Mouse (Mus musculus) heart, embryonic 16.5 days (tissue): Measurements from ENCODE around the gene Tmem39a. TPM values are rescaled to one million over a fixed set of nuclear protein-coding genes. Genes with fewer than 3 reads are reported as not detected.

ENCODE experiments used
- ATAC-seq: fragments of 200-750 bp; cut with Nextera tagmentation; replicated peaks from 2 replicates; pipeline ENCODE4 v1.8.0; 2017; ENCODE audit warnings: moderate number of reproducible peaks; ENCODE audit not compliant: insufficient read depth, low FRiP score; ENCODE audit errors: extremely low read depth
- H3K27ac ChIP-seq: fragments of 300-500 bp; sonication (generic); 2 replicates; pipeline ENCODE4 v1.5.1; 2014; ENCODE audit warnings: mild to moderate bottlenecking, low read length, control low read depth, moderate library complexity
- H3K27me3 ChIP-seq: fragments of 300-500 bp; sonication (generic); 2 replicates; pipeline ENCODE4 v1.6.1; 2014; ENCODE audit warnings: low read length, mixed read lengths; ENCODE audit not compliant: control insufficient read depth, insufficient read depth
- H3K36me3 ChIP-seq: fragments of 300-500 bp; sonication (generic); 2 replicates; pipeline ENCODE4 v1.6.1; 2014; ENCODE audit not compliant: control insufficient read depth, insufficient read depth
- H3K4me1 ChIP-seq: fragments of 300-500 bp; sonication (generic); 2 replicates; pipeline ENCODE4 v1.6.1; 2014; ENCODE audit warnings: low read length, mixed read lengths; ENCODE audit not compliant: control insufficient read depth, insufficient read depth
- H3K4me2 ChIP-seq: fragments of 300-500 bp; sonication (generic); 2 replicates; pipeline ENCODE4 v1.6.1; 2014; ENCODE audit warnings: low read depth, mild to moderate bottlenecking, control low read depth, low read length
- H3K4me3 ChIP-seq: fragments of 300-500 bp; sonication (generic); 2 replicates; pipeline ENCODE4 v1.5.1; 2014; ENCODE audit warnings: mild to moderate bottlenecking, control low read depth, low read length
- H3K9ac ChIP-seq: fragments of 300-500 bp; sonication (generic); 2 replicates; pipeline ENCODE4 v1.6.1; 2014; ENCODE audit warnings: low read length, control low read depth
- H3K9me3 ChIP-seq: fragments of 300-500 bp; sonication (generic); replicated peaks from 2 replicates; pipeline ENCODE4 v1.6.1; 2016; ENCODE audit warnings: low read length; ENCODE audit not compliant: control insufficient read depth
- WGBS: fragments of 180-500 bp; shearing (Covaris S2); extraction: QIAGEN DNeasy Blood & Tissue Kit; methylation state at CpG from one replicate; pipeline ENCODE4 v1.1.7; 2014; 5-methylcytosine and 5-hydroxymethylcytosine counted together
- polyA plus RNA-seq: library from polyadenylated mRNA; unstranded; fragments of >200 nt; fragmentation: Nextera tagmentation; extraction: Ambion mirVana; gene quantifications from 2 replicates; pipeline ENCODE4 v1.2.1, GENCODE M21; 2015

Gene Tmem39a
- polyA plus RNA-seq: 62.0 and 64.4 TPM in 2 replicates

DNA sequence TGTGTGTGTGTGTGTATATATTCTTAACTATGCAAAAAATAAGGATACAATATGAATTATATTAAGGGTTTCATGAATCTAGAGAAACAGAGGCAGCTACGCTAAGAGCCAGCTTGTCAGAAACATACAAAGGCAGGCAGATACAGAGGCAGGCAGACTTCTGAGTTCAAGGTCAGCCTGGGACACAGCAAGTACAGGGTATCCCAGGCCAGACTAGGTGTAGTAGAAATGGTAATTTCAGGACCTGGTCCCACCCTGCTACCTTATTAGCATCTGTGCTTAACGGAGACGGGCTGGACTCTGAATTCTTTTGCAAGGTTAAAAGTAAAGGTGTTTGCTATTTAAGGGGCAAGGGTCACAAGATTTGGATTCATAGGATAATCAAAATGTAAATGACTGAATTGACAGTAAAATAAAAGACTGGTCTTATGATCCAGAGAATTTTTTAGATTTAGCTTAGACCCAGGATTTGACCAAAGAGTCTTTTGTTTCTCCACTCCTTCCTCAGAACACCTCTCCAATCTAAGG is at the start of gene Tmem39a:
Gene Tmem39a (plus strand): TSS at position 478 of the 528 bp plus-strand sequence.
- ATAC-seq: no peak
- H3K4me3 ChIP-seq: no peak within 1 kb of the TSS
- H3K36me3 ChIP-seq: no peaks in the 10 kb centered on the region
- H3K4me2 ChIP-seq: no peak within 1 kb of the TSS
- H3K4me1 ChIP-seq: peaks cover 4% of the 10 kb centered on the region; the same call in 1 of the 2 replicates
- 71% methylated on average over 3 of the region's 3 CpGs for WGBS
- no peaks in the 10 kb centered on the region for H3K9me3 ChIP-seq
- H3K27me3 ChIP-seq: peaks cover 2% of the 10 kb centered on the region; the same call in 1 of the 2 replicates
- H3K27ac ChIP-seq: no peak within 1 kb of the TSS
- no peak within 1 kb of the TSS for H3K9ac ChIP-seq

DNA sequence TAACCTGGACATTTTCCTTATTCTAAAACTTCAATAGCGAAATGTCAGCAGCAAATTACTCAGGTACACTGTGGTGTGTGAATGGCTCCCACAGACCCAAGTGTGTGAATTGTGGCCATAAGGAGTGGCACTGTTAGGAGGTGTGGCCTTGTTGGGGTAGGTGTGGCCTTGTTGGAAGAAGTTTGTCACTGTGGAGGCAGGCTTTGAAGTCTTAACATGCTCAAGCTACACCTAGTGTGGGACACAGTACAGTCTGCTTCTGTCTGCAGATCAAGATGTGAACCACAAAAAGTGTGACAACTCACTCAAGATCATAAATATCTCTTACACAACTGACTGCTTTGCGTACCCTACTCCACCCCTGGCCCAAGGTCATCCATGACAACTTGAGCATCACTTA is 47.7 kb upstream of the Tmem39a start:
- 89% methylated on average over 2 of the region's 2 CpGs for WGBS
- no peak overlapping the region for H3K4me2 ChIP-seq
- no peak overlapping the region for H3K4me3 ChIP-seq
- no peak overlapping the region for H3K9ac ChIP-seq
- no peak for ATAC-seq
- H3K27ac ChIP-seq: no peak overlapping the region
- H3K9me3 ChIP-seq: no peaks in the 10 kb centered on the region
- no peaks in the 10 kb centered on the region for H3K27me3 ChIP-seq
- peaks cover 22% of the 10 kb centered on the region for H3K36me3 ChIP-seq
- H3K4me1 ChIP-seq: no peaks in the 10 kb centered on the region

DNA sequence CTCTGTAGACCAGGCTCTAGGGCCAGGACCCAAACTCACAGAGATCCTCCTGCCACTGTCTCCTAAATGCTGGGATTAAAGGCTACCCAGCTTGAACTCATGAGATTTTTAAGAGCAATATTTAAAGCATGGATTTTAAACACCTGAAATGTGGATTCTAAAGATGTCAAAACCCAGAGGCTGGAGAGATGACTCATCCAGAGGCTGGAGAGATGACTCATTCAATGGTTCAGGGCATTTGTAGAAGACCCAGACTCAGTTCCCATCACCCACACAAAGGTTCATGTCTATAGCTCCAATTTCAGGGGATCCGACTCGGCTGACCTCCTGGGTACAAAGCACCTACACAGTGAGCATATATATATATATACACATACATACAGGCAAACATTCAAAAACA is 39.4 kb upstream of the Tmem39a start:
- no peaks in the 10 kb centered on the region for H3K9me3 ChIP-seq
- H3K9ac ChIP-seq: no peak overlapping the region
- H3K27me3 ChIP-seq: no peaks in the 10 kb centered on the region
- H3K36me3 ChIP-seq: peaks cover 16% of the 10 kb centered on the region; the same call in 1 of the 2 replicates
- 97% methylated on average over 2 of the region's 2 CpGs for WGBS
- no peak overlapping the region for H3K4me2 ChIP-seq
- H3K27ac ChIP-seq: no peak overlapping the region
- ATAC-seq: no peak
- H3K4me1 ChIP-seq: peaks cover 10% of the 10 kb centered on the region
- no peak overlapping the region for H3K4me3 ChIP-seq

DNA sequence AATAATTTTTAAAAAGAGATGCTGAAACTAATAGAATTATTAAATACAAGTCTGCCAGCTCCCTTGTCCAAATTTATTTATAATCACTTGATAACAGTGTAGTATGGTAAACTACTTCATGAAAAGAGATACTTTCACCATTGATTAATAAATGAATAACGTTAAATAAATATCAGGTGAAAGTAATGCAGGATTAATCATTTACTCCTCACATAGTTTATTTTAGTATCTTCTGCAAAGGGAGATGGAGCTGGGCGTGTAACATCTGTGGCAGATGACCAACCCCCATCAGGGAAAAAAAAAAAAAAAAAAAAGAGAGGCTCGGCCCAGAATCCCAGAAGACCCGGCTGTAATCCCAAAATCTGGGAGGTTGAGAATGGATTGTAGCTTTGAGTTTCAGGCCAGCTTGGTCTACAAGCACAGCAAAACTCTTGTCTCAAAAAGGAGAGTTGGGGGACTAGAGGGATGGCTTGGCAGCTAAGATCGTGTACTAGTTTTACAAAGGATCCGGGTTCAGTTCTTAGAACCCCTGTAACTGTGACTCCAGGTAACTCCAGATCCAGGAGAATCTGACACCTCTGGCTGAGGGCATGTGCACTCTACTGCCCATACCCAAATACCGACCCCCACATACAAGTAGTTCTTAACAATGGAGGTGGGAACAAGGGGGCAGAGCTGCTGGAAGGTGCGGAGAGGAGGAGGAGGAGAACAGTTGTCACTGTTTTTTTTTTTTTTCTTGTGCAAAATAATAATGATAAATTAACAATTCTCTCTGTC is 37.1 kb upstream of the Tmem39a start:
- no peak overlapping the region for H3K27ac ChIP-seq

DNA sequence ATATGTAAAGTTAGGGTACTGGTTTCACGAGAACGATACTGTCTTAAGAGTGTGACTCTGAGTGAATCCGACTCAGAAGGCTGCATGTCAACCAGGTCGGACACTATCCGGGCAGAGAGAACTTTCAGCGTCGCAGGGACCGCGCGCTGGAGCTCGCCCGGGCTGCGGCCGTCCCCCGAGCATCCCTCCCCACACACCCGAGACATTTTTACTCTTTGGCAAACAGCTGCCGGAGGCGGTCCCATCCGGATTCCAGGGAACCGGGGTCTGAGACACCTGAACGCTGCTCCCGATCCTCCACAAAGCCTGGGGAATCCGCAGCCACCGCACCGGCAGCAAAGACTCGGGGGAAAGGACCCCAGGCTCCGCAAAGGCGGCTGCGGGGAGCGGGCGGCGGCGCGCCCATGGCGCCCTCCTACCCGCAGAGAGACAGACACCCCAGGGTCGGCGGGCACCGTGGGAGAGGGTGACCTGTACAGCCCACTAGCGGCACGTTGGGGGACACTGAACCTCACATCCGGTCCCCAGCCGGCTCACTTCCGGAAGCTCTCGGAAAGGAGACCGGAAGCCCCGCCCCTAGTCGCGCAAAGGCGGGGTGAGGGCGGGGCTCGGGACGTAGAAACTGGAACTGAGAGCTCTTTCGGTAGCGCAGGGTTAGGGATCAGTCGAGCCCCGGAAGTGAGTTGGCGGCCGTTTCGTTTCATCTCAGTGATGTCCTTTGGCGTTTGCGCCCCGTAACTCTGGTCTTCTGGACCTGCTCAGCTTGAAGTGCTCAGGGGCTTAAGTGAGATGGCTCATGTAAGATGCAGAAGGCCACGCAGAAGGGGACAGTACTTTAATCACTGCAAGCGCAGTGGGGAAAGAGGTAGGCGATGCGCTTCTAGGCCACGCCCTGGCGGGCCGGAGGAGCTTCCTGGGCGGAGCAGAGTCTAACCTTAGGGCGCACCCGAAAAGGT is 36.1 kb upstream of the Tmem39a start, which contains the start of gene Timmdc1:
Gene Timmdc1 (minus strand): TSS at position 535 of the 956 bp plus-strand sequence.
- Histone ChIP-seq H3K27ac (peak within 1 kb of the TSS; percentile 98), H3K9ac (peak within 1 kb of the TSS; percentile 93), H3K4me2 (peak within 1 kb of the TSS; percentile 74), H3K27me3 (no peaks in the 10 kb centered on the region), H3K4me3 (peak within 1 kb of the TSS; percentile 97), H3K9me3 (no peaks in the 10 kb centered on the region), H3K4me1 (peaks cover 10% of the 10 kb centered on the region), H3K36me3 (peaks cover 19% of the 10 kb centered on the region)
- under 1% methylated on average over 73 of the region's 73 CpGs for WGBS
- peak; percentile 99 for ATAC-seq

More for the DNA sequence above, 37.1 kb upstream of the Tmem39a start:
- WGBS: 24% methylated on average over 8 of the region's 8 CpGs
- peak overlapping the region; percentile 97 for H3K4me3 ChIP-seq
- H3K27me3 ChIP-seq: no peaks in the 10 kb centered on the region
- peak overlapping the region; percentile 74 for H3K4me2 ChIP-seq
- no peak for ATAC-seq
- no peaks in the 10 kb centered on the region for H3K9me3 ChIP-seq
- H3K9ac ChIP-seq: peak overlapping the region; percentile 93
- peaks cover 10% of the 10 kb centered on the region for H3K4me1 ChIP-seq
- H3K36me3 ChIP-seq: peaks cover 22% of the 10 kb centered on the region

DNA sequence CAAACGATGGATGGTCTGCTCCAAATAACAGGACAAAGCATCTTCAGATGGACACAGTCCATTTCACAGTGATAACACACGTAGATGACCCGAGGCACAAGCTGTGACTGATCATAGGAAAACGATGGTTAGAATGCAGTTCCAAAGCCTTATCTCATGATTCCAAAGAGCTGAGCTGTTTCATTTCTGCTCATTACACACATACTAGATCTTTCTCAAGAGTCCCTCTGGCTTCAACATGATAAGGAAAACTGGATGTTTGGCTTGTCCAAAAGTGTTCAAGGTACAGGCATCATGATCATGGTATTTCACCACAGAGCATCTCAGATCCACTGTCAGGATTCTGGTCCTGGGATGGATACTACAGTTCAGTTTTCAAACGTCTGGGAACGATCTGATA is 32.2 kb upstream of the Tmem39a start:
- no peak overlapping the region for H3K9ac ChIP-seq
- H3K9me3 ChIP-seq: no peaks in the 10 kb centered on the region
- H3K27me3 ChIP-seq: no peaks in the 10 kb centered on the region
- H3K36me3 ChIP-seq: peaks cover 28% of the 10 kb centered on the region
- H3K4me2 ChIP-seq: no peak overlapping the region
- ATAC-seq: no peak
- peaks cover 9% of the 10 kb centered on the region for H3K4me1 ChIP-seq
- no peak overlapping the region for H3K4me3 ChIP-seq
- 65% methylated on average over 6 of the region's 6 CpGs for whole genome bisulfite sequencing
- no peak overlapping the region for H3K27ac ChIP-seq

DNA sequence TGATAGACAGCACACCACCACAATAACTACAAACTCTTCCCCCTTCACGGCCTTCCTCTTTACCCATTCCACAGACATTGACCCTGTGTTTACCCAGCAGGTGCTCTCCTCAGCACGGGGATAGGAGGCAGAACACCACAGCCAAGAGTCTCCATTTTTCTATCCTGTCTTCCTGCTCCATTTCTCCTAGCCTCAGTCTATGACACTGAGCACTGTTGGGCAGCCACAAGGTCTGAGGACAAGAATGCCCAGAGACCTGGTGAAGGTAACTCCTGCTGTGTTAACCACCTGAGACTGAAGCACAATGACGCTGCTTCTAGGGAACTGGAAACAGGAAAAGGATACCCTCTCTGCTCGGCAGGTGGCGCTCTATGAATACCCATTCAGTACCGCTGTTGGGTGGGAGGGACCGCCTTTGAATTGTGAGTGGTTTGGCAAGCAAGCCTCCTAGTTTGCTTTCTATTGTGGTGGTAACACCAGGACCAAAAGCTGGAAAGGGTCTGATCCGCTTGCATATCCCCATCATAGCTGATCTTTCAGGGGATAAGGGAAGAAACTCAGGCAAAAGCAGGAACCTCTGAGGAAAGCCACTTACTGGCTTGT is 21.9 kb upstream of the Tmem39a start:
- ATAC-seq: no peak; the same call in 1 of the 2 replicates
- 40% methylated on average over 8 of the region's 8 CpGs for WGBS
- H3K36me3 ChIP-seq: peaks cover 4% of the 10 kb centered on the region; the same call in 1 of the 2 replicates

DNA sequence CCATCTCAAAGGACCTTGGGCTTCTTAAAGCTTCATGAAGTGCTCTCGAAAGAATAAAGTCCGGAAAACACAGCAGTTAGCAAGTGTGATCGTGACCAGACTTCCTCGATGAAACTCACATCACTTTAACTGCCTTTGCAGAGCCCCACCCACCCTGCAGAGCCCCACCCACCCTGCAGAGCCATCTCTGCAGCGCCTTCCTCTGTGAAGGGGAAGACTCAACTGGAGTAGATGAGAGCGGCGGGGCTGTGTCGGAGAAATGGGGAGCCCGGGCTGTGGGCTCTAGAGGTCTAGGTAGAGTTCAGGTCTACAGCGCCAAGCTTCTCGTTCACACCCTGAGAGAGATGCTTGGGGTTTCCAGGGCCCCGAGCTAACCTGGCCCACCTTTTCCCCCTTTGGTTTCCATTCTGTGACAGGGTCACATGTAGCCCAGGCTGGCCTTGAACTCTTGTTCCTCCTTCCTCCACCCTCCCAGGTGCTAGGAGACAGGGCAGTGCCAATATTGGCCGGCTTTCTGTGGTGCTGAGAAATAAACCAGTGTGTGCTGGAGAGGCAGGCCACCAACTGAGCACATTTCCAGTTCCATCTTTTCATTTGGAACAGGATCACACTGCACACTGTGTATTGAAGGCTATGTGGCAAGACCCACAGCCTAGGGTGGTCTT is 19.6 kb upstream of the Tmem39a start:
- H3K4me1 ChIP-seq: peaks cover 2% of the 10 kb centered on the region; the same call in 1 of the 2 replicates
- no peak overlapping the region for H3K27ac ChIP-seq
- H3K36me3 ChIP-seq: peaks cover 11% of the 10 kb centered on the region
- ATAC-seq: no peak
- no peak overlapping the region for H3K4me2 ChIP-seq
- no peak overlapping the region for H3K4me3 ChIP-seq
- H3K27me3 ChIP-seq: no peaks in the 10 kb centered on the region
- no peak overlapping the region for H3K9ac ChIP-seq
- H3K9me3 ChIP-seq: no peaks in the 10 kb centered on the region
- WGBS: 88% methylated on average over 13 of the region's 13 CpGs

More for the DNA sequence above, 21.9 kb upstream of the Tmem39a start:
- Histone ChIP-seq H3K4me2 (no peak overlapping the region), H3K9ac (no peak overlapping the region), H3K4me3 (no peak overlapping the region), H3K27ac (no peak overlapping the region), H3K9me3 (no peaks in the 10 kb centered on the region), H3K27me3 (no peaks in the 10 kb centered on the region), H3K4me1 (peaks cover 2% of the 10 kb centered on the region; the same call in 1 of the 2 replicates)
